Mouse (Mus musculus): Measurements from ENCODE around the gene Slc22a22.
"Not testable (repeated sequence)": the region's sequence is repeated elsewhere in the genome, so short reads cannot be mapped to it uniquely, and the experiment has no call there.

Gene Slc22a22

GRCm38 (mm10) chr15:57380381-57380780 lies 97.0 kb downstream of the Slc22a22 start:
- no peak for DNase-seq (ENCODE audit: low spot score)

GRCm38 (mm10) chr15:57366446-57366845 lies 111.0 kb downstream of the Slc22a22 start:
- DNase-seq (ENCODE audit: low spot score) = no peak

- DNase-seq (ENCODE audit: low spot score) = no peak
Measured at GRCm38 (mm10) chr15:57355278-57355677, 122.1 kb downstream of the Slc22a22 start.

- no peak for DNase-seq (ENCODE audit: low spot score)
Measured at GRCm38 (mm10) chr15:57340499-57340898, 136.9 kb downstream of the Slc22a22 start.

GRCm38 (mm10) chr15:57331326-57331725 lies 146.1 kb downstream of the Slc22a22 start:
- no peak for DNase-seq (ENCODE audit: low spot score)

- no peak for DNase-seq (ENCODE audit: low spot score)
Measured at GRCm38 (mm10) chr15:57318001-57318400, 159.4 kb downstream of the Slc22a22 start.

GRCm38 (mm10) chr15:57316486-57316885 lies 160.9 kb downstream of the Slc22a22 start:
- DNase-seq (ENCODE audit: low spot score) = no peak

- no peak for DNase-seq (ENCODE audit: low spot score)
Measured at GRCm38 (mm10) chr15:57302710-57303109, 174.7 kb downstream of the Slc22a22 start.

GRCm38 (mm10) chr15:57278505-57278904 lies 198.9 kb downstream of the Slc22a22 start:
- no peak for DNase-seq (ENCODE audit: low spot score)

- no peak for DNase-seq (ENCODE audit: low spot score)
Measured at GRCm38 (mm10) chr15:57276411-57276810, 201.0 kb downstream of the Slc22a22 start.

- not testable (repeated sequence) for DNase-seq (ENCODE audit: low spot score)
Measured at GRCm38 (mm10) chr15:57240061-57240460, 237.4 kb downstream of the Slc22a22 start.

GRCm38 (mm10) chr15:57230439-57230838 lies 247.0 kb downstream of the Slc22a22 start:
- peak; percentile 1 for DNase-seq (ENCODE audit: low spot score)

GRCm38 (mm10) chr15:57205315-57205714 lies 272.1 kb downstream of the Slc22a22 start:
- no peak for DNase-seq (ENCODE audit: low spot score)

GRCm38 (mm10) chr15:57204444-57204930 lies 272.9 kb downstream of the Slc22a22 start:
- DNase-seq (ENCODE audit: low spot score) = no peak
